Mouse (Mus musculus): ENCODE data around the gene Tiam1. TPM values are rescaled to one million over a fixed set of nuclear protein-coding genes. Genes with fewer than 3 reads are reported as not detected.

Tiam1 gene
- polyA plus RNA-seq, 1 experiment from 2014 or later, result 12.8 TPM

DNA sequence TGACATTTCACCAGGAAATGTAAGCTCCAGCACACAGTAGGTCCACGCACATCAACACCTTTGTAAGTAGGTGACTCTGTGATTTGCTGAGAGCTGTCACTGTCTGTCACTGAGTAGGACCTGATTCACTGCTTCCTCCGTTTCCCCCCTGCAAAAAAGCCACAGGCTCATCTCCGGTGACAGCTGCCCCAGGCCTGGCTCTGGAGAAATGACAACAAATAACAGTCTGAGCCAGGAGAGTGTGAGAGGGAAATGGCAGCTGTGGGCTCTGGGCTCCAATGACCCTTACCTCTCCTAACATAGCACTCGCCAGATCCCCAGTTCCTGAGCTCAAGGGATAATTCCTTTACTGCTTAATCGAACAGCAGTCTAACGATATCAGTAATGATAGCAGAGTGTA is 301.7 kb downstream of the Tiam1 start:
- Histone ChIP-seq H3K4me1 (replicated peaks; ENCODE audit: control insufficient read depth, insufficient read depth, low read length) (peaks cover 2% of the 10 kb centered on the region; the same call in 1 of the 2 replicates), H3K4me3 (ENCODE audit: low read length) (no peak overlapping the region), H3K27ac (ENCODE audit: low read length) (no peak overlapping the region), H3K4me2 (ENCODE audit: low read depth, low read length) (no peak overlapping the region), H3K9me3 (ENCODE audit: control insufficient read depth, low read length) (no peaks in the 10 kb centered on the region), H3K9ac (ENCODE audit: low read length) (no peak overlapping the region), H3K27me3 (ENCODE audit: control insufficient read depth, insufficient read depth, low read depth, low read length) (no peaks in the 10 kb centered on the region), H3K36me3 (ENCODE audit: control insufficient read depth, insufficient read depth, low read length) (no peaks in the 10 kb centered on the region)
- WGBS, result 52% methylated on average over 6 of the region's 6 CpGs
- no peak for ATAC-seq (ENCODE audit: low read depth)

DNA sequence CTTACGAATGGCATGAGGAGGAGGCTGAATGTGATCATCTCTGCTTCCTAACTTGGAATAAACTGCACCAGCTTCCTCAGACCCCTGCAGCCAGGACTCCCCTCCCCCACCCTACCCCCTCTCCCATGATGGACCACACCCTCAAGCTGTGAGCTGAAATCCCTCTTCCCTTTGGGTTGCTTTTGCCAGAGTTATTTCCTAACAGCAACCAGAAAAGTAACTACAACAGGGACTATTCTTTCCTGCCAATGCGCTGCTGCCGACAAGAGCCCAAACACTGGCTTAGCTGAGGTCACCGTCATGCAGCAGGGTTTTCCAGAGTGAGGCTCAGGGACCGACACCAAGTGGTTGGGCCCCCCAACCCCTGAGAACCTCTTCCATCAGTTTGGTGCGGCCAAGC is 303.2 kb downstream of the Tiam1 start:
- H3K27me3 ChIP-seq (ENCODE audit: control insufficient read depth, insufficient read depth, low read depth, low read length), result no peaks in the 10 kb centered on the region
- WGBS, result 88% methylated on average over 6 of the region's 6 CpGs
- peaks cover 2% of the 10 kb centered on the region; the same call in 1 of the 2 replicates for H3K4me1 ChIP-seq (replicated peaks; ENCODE audit: control insufficient read depth, insufficient read depth, low read length)
- H3K9me3 ChIP-seq (ENCODE audit: control insufficient read depth, low read length), result no peaks in the 10 kb centered on the region
- no peak overlapping the region for H3K27ac ChIP-seq (ENCODE audit: low read length)
- H3K4me3 ChIP-seq (ENCODE audit: low read length), result no peak overlapping the region
- no peak overlapping the region for H3K9ac ChIP-seq (ENCODE audit: low read length)
- no peak for ATAC-seq (ENCODE audit: low read depth)
- H3K4me2 ChIP-seq (ENCODE audit: low read depth, low read length), result no peak overlapping the region
- H3K36me3 ChIP-seq (ENCODE audit: control insufficient read depth, insufficient read depth, low read length), result no peaks in the 10 kb centered on the region

DNA sequence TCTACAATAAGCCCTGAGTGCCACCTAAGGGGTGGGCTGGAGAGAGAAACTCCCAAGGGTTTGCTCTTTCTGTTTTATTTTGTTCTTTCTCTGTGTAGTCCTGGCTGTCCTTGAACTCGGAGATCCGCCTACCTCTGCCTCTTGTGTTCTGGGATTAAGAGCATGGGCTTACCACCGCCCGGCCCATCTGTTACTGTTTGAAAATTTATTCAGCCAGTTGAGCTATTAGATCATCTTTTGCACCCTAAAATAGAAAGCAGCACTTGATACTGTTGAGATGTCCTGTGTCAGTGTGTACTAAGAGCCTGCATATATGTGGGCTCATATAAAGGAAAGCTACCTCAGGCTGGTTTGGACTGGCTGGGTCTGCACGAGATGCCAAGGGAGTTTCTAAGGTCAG is 303.7 kb downstream of the Tiam1 start:
- no peak for ATAC-seq (ENCODE audit: low read depth)
- 85% methylated on average over 5 of the region's 5 CpGs for WGBS

DNA sequence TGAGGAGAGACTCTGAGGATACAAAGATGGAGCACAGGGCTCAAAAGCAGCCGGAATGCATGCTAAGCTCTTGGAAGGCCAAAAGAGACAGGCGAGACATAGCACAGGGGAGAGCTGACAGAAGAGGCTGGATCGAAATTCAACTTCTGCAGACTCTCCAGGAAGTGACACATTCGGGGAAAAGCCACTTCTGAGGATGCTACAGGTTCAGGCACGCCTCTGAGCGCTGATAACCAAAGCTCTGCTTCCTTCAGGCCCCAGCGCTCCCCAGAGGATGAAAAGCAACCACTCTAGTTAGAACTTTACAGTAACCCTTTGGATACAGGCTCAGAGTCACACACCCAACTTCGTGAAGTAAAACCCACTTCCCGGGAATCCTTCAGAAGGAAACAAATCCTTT is 306.5 kb downstream of the Tiam1 start:
- Histone ChIP-seq H3K36me3 (ENCODE audit: control insufficient read depth, insufficient read depth, low read length) (no peaks in the 10 kb centered on the region), H3K9ac (ENCODE audit: low read length) (no peak overlapping the region), H3K4me3 (ENCODE audit: low read length) (no peak overlapping the region), H3K4me2 (ENCODE audit: low read depth, low read length) (no peak overlapping the region), H3K4me1 (replicated peaks; ENCODE audit: control insufficient read depth, insufficient read depth, low read length) (peaks cover 2% of the 10 kb centered on the region; the same call in 1 of the 2 replicates), H3K27ac (ENCODE audit: low read length) (no peak overlapping the region), H3K27me3 (ENCODE audit: control insufficient read depth, insufficient read depth, low read depth, low read length) (no peaks in the 10 kb centered on the region), H3K9me3 (ENCODE audit: control insufficient read depth, low read length) (no peaks in the 10 kb centered on the region)
- WGBS, result 47% methylated on average over 9 of the region's 9 CpGs
- no peak for ATAC-seq (ENCODE audit: low read depth)

More for the DNA sequence above, 303.7 kb downstream of the Tiam1 start:
- Histone ChIP-seq H3K9ac (ENCODE audit: low read length) (no peak overlapping the region), H3K27ac (ENCODE audit: low read length) (no peak overlapping the region), H3K9me3 (ENCODE audit: control insufficient read depth, low read length) (no peaks in the 10 kb centered on the region), H3K4me2 (ENCODE audit: low read depth, low read length) (no peak overlapping the region), H3K4me3 (ENCODE audit: low read length) (no peak overlapping the region), H3K27me3 (ENCODE audit: control insufficient read depth, insufficient read depth, low read depth, low read length) (no peaks in the 10 kb centered on the region), H3K36me3 (ENCODE audit: control insufficient read depth, insufficient read depth, low read length) (no peaks in the 10 kb centered on the region), H3K4me1 (replicated peaks; ENCODE audit: control insufficient read depth, insufficient read depth, low read length) (peaks cover 2% of the 10 kb centered on the region; the same call in 1 of the 2 replicates)

DNA sequence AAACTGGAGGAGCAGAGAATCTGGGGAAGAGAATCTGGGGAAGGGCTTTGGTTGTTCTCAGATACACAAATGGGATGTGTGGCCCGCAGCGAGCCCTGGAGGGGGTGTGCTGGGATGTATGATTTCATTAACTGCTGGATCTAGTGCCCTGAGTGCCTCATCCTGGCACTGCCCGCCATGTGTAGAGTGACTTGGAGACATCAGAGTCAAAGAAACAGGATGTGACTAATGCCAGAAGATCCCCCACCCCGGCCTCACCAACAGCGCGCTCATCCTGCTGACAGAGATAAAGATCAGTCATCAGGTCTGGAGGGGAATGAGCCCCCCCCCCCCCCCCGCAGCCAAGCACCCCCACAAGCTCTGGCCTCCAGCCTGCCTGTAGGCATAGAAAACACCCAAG is 308.0 kb downstream of the Tiam1 start:
- no peak overlapping the region for H3K4me2 ChIP-seq (ENCODE audit: low read depth, low read length)
- no peak overlapping the region for H3K9ac ChIP-seq (ENCODE audit: low read length)
- H3K9me3 ChIP-seq (ENCODE audit: control insufficient read depth, low read length), result no peaks in the 10 kb centered on the region
- peaks cover 5% of the 10 kb centered on the region; the same call in 1 of the 2 replicates for H3K4me1 ChIP-seq (replicated peaks; ENCODE audit: control insufficient read depth, insufficient read depth, low read length)
- no peak for ATAC-seq (ENCODE audit: low read depth)
- WGBS, result 75% methylated on average over 7 of the region's 7 CpGs
- no peak overlapping the region for H3K27ac ChIP-seq (ENCODE audit: low read length)
- H3K36me3 ChIP-seq (ENCODE audit: control insufficient read depth, insufficient read depth, low read length), result no peaks in the 10 kb centered on the region
- H3K27me3 ChIP-seq (ENCODE audit: control insufficient read depth, insufficient read depth, low read depth, low read length), result no peaks in the 10 kb centered on the region
- no peak overlapping the region for H3K4me3 ChIP-seq (ENCODE audit: low read length)

DNA sequence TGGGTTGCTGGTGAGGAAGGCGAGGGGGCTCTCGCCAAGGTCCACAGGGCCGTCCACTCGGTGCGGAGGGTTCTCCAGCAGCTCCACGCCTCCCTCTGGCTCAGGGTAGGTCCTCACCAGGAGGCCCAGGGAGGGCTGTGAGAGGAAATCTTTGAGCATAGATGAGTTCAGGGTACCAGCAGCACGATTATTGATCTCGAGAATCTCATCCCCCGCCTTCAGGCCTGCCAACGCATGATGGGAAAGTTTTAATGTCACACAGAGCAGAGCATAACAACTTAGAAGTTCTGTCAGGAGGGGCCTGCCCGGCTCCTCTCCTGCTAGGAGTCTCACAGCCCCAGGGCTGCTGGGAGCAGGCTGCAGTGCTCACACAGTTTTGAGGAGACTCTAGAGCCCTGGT is 310.6 kb downstream of the Tiam1 start:
- no peak overlapping the region for H3K9ac ChIP-seq (ENCODE audit: low read length)
- no peak overlapping the region for H3K4me3 ChIP-seq (ENCODE audit: low read length)
- H3K4me2 ChIP-seq (ENCODE audit: low read depth, low read length), result no peak overlapping the region
- no peaks in the 10 kb centered on the region for H3K9me3 ChIP-seq (ENCODE audit: control insufficient read depth, low read length)
- ATAC-seq (ENCODE audit: low read depth), result no peak
- 84% methylated on average over 11 of the region's 11 CpGs for WGBS
- H3K27ac ChIP-seq (ENCODE audit: low read length), result no peak overlapping the region
- no peaks in the 10 kb centered on the region for H3K27me3 ChIP-seq (ENCODE audit: control insufficient read depth, insufficient read depth, low read depth, low read length)
- no peaks in the 10 kb centered on the region for H3K36me3 ChIP-seq (ENCODE audit: control insufficient read depth, insufficient read depth, low read length)
- peaks cover 6% of the 10 kb centered on the region; the same call in 1 of the 2 replicates for H3K4me1 ChIP-seq (replicated peaks; ENCODE audit: control insufficient read depth, insufficient read depth, low read length)

DNA sequence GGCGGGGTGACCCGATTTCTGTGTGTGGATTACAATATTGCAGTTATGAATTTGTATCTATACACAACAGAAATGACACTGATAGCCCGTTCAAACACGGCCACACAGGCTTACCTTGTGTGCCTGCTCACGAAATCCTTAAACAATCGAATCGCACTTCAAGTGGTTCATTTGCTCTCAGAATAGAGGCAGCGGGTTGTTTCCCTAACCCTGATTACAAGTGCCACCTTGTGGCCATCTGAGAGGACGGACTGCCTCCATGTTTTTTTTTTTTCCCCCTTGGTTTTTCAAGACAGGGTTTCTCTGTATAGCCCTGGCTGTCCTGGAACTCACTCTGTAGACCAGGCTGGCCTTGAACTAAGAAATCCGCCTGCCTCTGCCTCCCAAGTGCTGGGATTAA is 312.4 kb downstream of the Tiam1 start:
- 26% methylated on average over 10 of the region's 10 CpGs for WGBS
- Histone ChIP-seq H3K4me1 (replicated peaks; ENCODE audit: control insufficient read depth, insufficient read depth, low read length) (peaks cover 6% of the 10 kb centered on the region; the same call in 1 of the 2 replicates), H3K4me3 (ENCODE audit: low read length) (no peak overlapping the region), H3K36me3 (ENCODE audit: control insufficient read depth, insufficient read depth, low read length) (no peaks in the 10 kb centered on the region), H3K27ac (ENCODE audit: low read length) (peak overlapping the region; percentile 56), H3K9ac (ENCODE audit: low read length) (no peak overlapping the region), H3K9me3 (ENCODE audit: control insufficient read depth, low read length) (no peaks in the 10 kb centered on the region), H3K4me2 (ENCODE audit: low read depth, low read length) (peak overlapping the region; percentile 35), H3K27me3 (ENCODE audit: control insufficient read depth, insufficient read depth, low read depth, low read length) (no peaks in the 10 kb centered on the region)
- ATAC-seq (ENCODE audit: low read depth), result peak; percentile 48; the same call in 1 of the 2 replicates

DNA sequence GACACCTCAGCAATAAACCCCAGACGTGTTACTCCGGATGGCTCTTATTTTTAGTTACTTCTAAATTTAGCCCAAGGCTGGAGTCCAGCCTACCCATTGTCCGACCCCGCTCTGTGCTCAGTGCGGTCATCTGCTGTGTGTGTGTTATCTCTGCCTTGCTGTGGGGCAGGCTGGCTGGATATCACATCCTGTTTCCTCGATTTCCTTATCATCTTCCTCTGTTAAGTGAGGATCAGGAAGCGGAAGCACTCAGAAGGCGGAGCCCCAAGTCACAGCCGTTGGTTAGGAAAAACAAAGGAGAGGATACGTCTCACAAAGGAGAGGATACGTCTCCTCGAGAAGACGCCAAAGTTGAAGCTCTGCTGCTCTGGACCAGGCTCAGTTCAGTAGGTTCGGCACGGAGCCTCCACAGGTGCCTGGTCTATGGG is 313.3 kb downstream of the Tiam1 start:
- peak overlapping the region; percentile 43 for H3K27ac ChIP-seq (ENCODE audit: low read length)
- no peaks in the 10 kb centered on the region for H3K27me3 ChIP-seq (ENCODE audit: control insufficient read depth, insufficient read depth, low read depth, low read length)
- ATAC-seq (ENCODE audit: low read depth), result peak; percentile 89
- H3K4me2 ChIP-seq (ENCODE audit: low read depth, low read length), result peak overlapping the region; percentile 35
- H3K9me3 ChIP-seq (ENCODE audit: control insufficient read depth, low read length), result no peaks in the 10 kb centered on the region
- no peaks in the 10 kb centered on the region for H3K36me3 ChIP-seq (ENCODE audit: control insufficient read depth, insufficient read depth, low read length)
- H3K9ac ChIP-seq (ENCODE audit: low read length), result no peak overlapping the region
- H3K4me3 ChIP-seq (ENCODE audit: low read length), result no peak overlapping the region
- H3K4me1 ChIP-seq (replicated peaks; ENCODE audit: control insufficient read depth, insufficient read depth, low read length), result peaks cover 6% of the 10 kb centered on the region; the same call in 1 of the 2 replicates
- 54% methylated on average over 15 of the region's 15 CpGs for WGBS

DNA sequence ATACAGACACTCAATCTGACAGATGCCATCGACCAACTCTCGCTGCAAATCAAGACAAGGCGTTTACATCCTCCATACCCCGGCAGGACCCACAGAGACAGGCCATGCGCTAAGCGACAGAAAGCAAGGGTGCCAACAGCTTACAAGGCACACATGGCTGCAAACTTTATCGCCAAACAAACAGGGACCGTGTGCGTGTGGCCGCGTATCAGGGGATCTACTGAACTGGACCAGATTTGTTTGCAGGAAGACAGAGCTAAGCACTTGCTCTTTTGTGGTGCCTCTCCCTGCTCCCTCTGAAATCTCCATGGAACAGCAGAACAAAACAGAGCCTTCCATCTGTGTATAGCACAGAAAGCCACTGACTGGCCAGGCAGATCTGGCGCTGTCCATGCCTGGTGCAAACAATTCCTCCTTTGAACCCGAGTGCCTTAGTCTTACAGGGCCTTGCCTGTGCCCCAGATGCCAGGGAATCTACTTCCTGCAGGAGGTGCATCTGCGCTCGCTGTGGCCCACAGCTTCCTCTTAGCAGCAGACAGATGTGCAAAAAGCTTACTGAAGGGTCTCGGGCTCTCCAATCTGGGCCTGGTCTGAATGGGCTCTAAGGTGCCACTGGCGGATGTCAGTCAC is 316.0 kb downstream of the Tiam1 start:
- Histone ChIP-seq H3K9ac (ENCODE audit: low read length) (no peak overlapping the region), H3K4me3 (ENCODE audit: low read length) (no peak overlapping the region), H3K4me1 (replicated peaks; ENCODE audit: control insufficient read depth, insufficient read depth, low read length) (peaks cover 6% of the 10 kb centered on the region; the same call in 1 of the 2 replicates), H3K36me3 (ENCODE audit: control insufficient read depth, insufficient read depth, low read length) (no peaks in the 10 kb centered on the region), H3K27ac (ENCODE audit: low read length) (no peak overlapping the region), H3K4me2 (ENCODE audit: low read depth, low read length) (no peak overlapping the region), H3K9me3 (ENCODE audit: control insufficient read depth, low read length) (no peaks in the 10 kb centered on the region), H3K27me3 (ENCODE audit: control insufficient read depth, insufficient read depth, low read depth, low read length) (no peaks in the 10 kb centered on the region)
- WGBS, result 55% methylated on average over 17 of the region's 17 CpGs
- no peak for ATAC-seq (ENCODE audit: low read depth)
